Mouse (Mus musculus): ENCODE measurements around the gene Gm5678. TPM values are rescaled to one million over a fixed set of nuclear protein-coding genes. Genes with fewer than 3 reads are reported as not detected.

Gm5678 gene
- polyA plus RNA-seq, 1 experiment from 2014 or later = not detected

GRCm38 (mm10) chr16:93592711-93593110 lies 35.2 kb upstream of the Gm5678 start:
- peaks cover 24% of the 10 kb centered on the region for H3K36me3 ChIP-seq (ENCODE audit: insufficient read depth, low read length)
- no peaks in the 10 kb centered on the region for H3K9me3 ChIP-seq (ENCODE audit: low read length)
- 85% methylated on average over 3 of the region's 3 CpGs for WGBS
- no peak overlapping the region for H3K4me3 ChIP-seq (ENCODE audit: low read length)
- H3K4me1 ChIP-seq (ENCODE audit: insufficient read depth, low read length) = no peaks in the 10 kb centered on the region
- no peak for ATAC-seq (ENCODE audit: low FRiP score, low TSS enrichment)
- no peak overlapping the region for H3K27ac ChIP-seq (ENCODE audit: low read length)
- H3K27me3 ChIP-seq (ENCODE audit: insufficient read depth, low read length) = no peaks in the 10 kb centered on the region
- no peak overlapping the region for H3K9ac ChIP-seq (replicated peaks; ENCODE audit: low read length)
- H3K4me2 ChIP-seq (replicated peaks; ENCODE audit: low read depth, low read length) = no peak overlapping the region

DNA sequence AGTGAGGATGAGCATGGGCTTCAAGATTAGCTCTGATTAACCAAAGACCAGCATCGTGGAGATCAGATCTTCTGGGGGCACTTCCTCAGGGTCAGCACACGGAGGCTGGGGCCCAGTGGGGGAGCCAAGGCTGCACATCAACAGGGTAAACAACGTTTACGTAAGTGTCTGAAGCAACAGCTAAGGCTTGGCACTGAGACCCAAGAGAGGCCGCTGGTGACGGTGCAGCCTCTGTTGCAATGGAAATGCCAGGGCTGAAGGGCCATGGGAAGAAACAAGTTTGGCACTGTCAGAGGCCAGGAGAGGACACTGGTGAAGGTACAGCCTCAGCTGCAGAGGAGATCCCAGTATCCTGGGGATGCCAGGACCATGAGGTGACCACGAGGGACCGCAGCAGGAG lies 34.5 kb upstream of the Gm5678 start:
- H3K4me2 ChIP-seq (replicated peaks; ENCODE audit: low read depth, low read length) = no peak overlapping the region
- no peaks in the 10 kb centered on the region for H3K27me3 ChIP-seq (ENCODE audit: insufficient read depth, low read length)
- H3K27ac ChIP-seq (ENCODE audit: low read length) = no peak overlapping the region
- 92% methylated on average over 8 of the region's 8 CpGs for WGBS
- H3K9me3 ChIP-seq (ENCODE audit: low read length) = no peaks in the 10 kb centered on the region
- no peak overlapping the region for H3K9ac ChIP-seq (replicated peaks; ENCODE audit: low read length)
- no peak for ATAC-seq (ENCODE audit: low FRiP score, low TSS enrichment)
- no peaks in the 10 kb centered on the region for H3K4me1 ChIP-seq (ENCODE audit: insufficient read depth, low read length)
- no peak overlapping the region for H3K4me3 ChIP-seq (ENCODE audit: low read length)
- H3K36me3 ChIP-seq (ENCODE audit: insufficient read depth, low read length) = peaks cover 30% of the 10 kb centered on the region

DNA sequence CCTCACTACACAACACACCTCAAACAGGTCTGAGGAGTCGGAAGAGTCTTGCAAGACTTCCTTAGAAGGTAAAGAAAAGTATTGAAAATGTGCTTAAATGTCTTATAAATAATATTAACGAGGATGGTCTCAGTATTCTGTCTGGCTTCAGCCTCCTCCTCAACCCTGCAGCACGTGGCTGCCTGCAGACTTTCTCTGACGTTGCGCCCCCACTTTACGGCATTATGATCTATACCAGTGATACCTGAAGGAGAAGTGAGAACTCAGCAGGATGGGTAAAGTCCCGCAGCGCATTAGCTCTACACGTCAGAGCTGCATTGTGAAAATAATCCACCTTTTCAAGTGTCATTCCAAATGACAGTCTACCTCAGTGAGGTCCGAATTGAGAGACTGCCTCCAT lies 33.4 kb upstream of the Gm5678 start:
- H3K9ac ChIP-seq (replicated peaks; ENCODE audit: low read length) = no peak overlapping the region
- H3K4me2 ChIP-seq (replicated peaks; ENCODE audit: low read depth, low read length) = no peak overlapping the region
- H3K4me3 ChIP-seq (ENCODE audit: low read length) = no peak overlapping the region
- WGBS = 91% methylated on average over 10 of the region's 10 CpGs
- H3K27me3 ChIP-seq (ENCODE audit: insufficient read depth, low read length) = no peaks in the 10 kb centered on the region
- no peaks in the 10 kb centered on the region for H3K9me3 ChIP-seq (ENCODE audit: low read length)
- H3K27ac ChIP-seq (ENCODE audit: low read length) = no peak overlapping the region
- ATAC-seq (ENCODE audit: low FRiP score, low TSS enrichment) = no peak
- no peaks in the 10 kb centered on the region for H3K4me1 ChIP-seq (ENCODE audit: insufficient read depth, low read length)
- peaks cover 26% of the 10 kb centered on the region for H3K36me3 ChIP-seq (ENCODE audit: insufficient read depth, low read length)

DNA sequence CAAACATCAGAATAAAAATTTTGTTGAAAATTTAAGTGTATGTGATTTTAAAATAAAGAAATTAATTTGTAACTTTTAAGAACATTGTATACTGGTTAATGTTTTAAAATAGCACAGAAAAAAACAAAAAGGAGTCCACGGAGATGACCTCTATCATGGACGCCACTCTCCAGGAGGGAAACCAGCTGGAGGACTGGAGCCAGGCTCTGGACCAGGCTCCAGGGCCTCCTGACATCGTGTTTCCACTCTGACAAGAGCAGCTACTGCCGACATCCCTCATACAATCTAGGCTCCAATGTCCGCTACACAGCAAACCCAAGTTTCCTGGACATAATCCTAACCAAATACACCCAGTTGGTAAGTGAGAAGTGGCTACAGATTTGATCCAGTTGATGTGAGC lies 32.1 kb upstream of the Gm5678 start:
- peaks cover 20% of the 10 kb centered on the region for H3K36me3 ChIP-seq (ENCODE audit: insufficient read depth, low read length)
- 60% methylated on average over 5 of the region's 5 CpGs for WGBS
- ATAC-seq (ENCODE audit: low FRiP score, low TSS enrichment) = no peak
- no peak overlapping the region for H3K4me3 ChIP-seq (ENCODE audit: low read length)
- 0 out of 2 replicates have a peak overlapping the region, but pooled peaks have one; percentile 24 for H3K27ac ChIP-seq (ENCODE audit: low read length)
- H3K9ac ChIP-seq (replicated peaks; ENCODE audit: low read length) = no peak overlapping the region
- no peaks in the 10 kb centered on the region for H3K9me3 ChIP-seq (ENCODE audit: low read length)
- H3K27me3 ChIP-seq (ENCODE audit: insufficient read depth, low read length) = no peaks in the 10 kb centered on the region
- H3K4me2 ChIP-seq (replicated peaks; ENCODE audit: low read depth, low read length) = no peak overlapping the region
- no peaks in the 10 kb centered on the region for H3K4me1 ChIP-seq (ENCODE audit: insufficient read depth, low read length)

- peak; percentile 81 for ATAC-seq (ENCODE audit: low FRiP score, low TSS enrichment)
- Histone ChIP-seq H3K9ac (replicated peaks; ENCODE audit: low read length) (no peak overlapping the region), H3K27ac (ENCODE audit: low read length) (peak overlapping the region; percentile 57), H3K4me2 (replicated peaks; ENCODE audit: low read depth, low read length) (no peak overlapping the region), H3K4me1 (ENCODE audit: insufficient read depth, low read length) (no peaks in the 10 kb centered on the region), H3K27me3 (ENCODE audit: insufficient read depth, low read length) (no peaks in the 10 kb centered on the region), H3K9me3 (ENCODE audit: low read length) (no peaks in the 10 kb centered on the region), H3K36me3 (ENCODE audit: insufficient read depth, low read length) (peaks cover 15% of the 10 kb centered on the region), H3K4me3 (ENCODE audit: low read length) (no peak overlapping the region)
- WGBS = 75% methylated on average over 7 of the region's 7 CpGs
Observed at GRCm38 (mm10) chr16:93596807-93597206, 31.1 kb upstream of the Gm5678 start.

DNA sequence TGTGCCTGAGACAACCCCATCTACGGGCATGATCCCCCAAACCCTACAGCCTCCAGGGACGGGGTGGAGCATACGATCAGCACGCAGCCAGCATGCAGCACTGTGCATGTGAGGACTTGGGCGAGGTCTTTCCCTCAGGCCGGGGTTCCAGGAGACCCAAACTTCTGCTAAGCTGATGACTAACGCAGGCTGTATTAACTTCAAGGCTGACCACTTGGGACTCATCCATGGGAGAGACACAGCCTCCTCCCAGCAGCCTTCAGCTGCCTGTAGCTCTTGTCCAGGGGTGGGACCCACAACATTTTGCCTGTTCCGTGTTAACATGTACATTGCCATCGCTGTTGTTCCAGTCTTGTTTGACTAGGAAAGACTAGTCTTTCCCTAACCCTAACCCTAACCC lies 30.3 kb upstream of the Gm5678 start:
- no peak overlapping the region for H3K4me2 ChIP-seq (replicated peaks; ENCODE audit: low read depth, low read length)
- WGBS = 95% methylated on average over 9 of the region's 9 CpGs
- no peak overlapping the region for H3K4me3 ChIP-seq (ENCODE audit: low read length)
- no peaks in the 10 kb centered on the region for H3K27me3 ChIP-seq (ENCODE audit: insufficient read depth, low read length)
- ATAC-seq (ENCODE audit: low FRiP score, low TSS enrichment) = no peak
- no peaks in the 10 kb centered on the region for H3K4me1 ChIP-seq (ENCODE audit: insufficient read depth, low read length)
- peak overlapping the region; percentile 52; the same call in 1 of the 2 replicates for H3K27ac ChIP-seq (ENCODE audit: low read length)
- no peaks in the 10 kb centered on the region for H3K9me3 ChIP-seq (ENCODE audit: low read length)
- H3K36me3 ChIP-seq (ENCODE audit: insufficient read depth, low read length) = peaks cover 15% of the 10 kb centered on the region
- no peak overlapping the region for H3K9ac ChIP-seq (replicated peaks; ENCODE audit: low read length)

GRCm38 (mm10) chr16:93599461-93599860 lies 28.4 kb upstream of the Gm5678 start:
- Histone ChIP-seq H3K27ac (ENCODE audit: low read length) (no peak overlapping the region), H3K4me1 (ENCODE audit: insufficient read depth, low read length) (peaks cover 5% of the 10 kb centered on the region), H3K36me3 (ENCODE audit: insufficient read depth, low read length) (peaks cover 13% of the 10 kb centered on the region), H3K27me3 (ENCODE audit: insufficient read depth, low read length) (no peaks in the 10 kb centered on the region), H3K9ac (replicated peaks; ENCODE audit: low read length) (no peak overlapping the region), H3K4me3 (ENCODE audit: low read length) (no peak overlapping the region), H3K4me2 (replicated peaks; ENCODE audit: low read depth, low read length) (no peak overlapping the region), H3K9me3 (ENCODE audit: low read length) (no peaks in the 10 kb centered on the region)
- 81% methylated on average over 6 of the region's 6 CpGs for WGBS
- ATAC-seq (ENCODE audit: low FRiP score, low TSS enrichment) = no peak

DNA sequence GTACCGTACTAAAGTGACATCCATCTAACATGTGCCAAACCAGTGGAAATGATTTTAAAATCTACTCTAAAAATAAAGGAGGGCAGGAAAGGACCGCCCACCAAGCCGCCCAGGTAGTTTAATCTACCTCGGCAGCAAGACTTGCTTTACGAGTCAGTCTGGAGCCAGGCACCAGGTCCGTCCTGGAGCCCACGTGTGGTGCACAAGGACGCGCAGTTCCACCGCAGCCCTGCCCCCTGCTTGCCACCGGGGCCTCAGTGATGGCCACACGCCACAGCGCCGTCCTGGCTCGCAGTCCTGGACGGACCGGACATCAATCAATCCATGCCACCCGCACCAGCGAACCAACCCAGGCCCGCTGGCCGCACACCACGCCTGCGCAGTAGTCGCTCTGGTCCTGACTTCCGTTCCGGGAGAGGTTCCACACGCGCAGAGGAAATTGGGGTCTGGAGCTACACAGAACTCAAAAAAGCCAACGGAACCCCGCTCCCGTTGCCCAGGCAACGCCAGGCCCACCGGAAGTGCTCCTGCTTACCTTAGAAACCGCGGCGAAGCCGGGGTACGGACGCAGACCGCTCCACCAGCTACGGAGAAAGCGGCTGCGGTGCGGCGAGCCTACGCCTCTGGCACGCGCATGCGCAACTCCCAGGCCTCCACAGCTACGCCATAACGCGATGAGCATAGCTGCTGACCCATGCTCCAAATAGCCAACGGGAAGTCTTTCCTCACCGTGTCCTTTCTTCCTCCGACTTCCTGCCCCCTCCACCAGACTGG lies 24.3 kb upstream of the Gm5678 start, which contains the start of gene Setd4:
Gene Setd4 (minus strand): TSS at position 625 of the 774 bp plus-strand sequence.
- WGBS = 1% methylated on average over 55 of the region's 55 CpGs
- Histone ChIP-seq H3K4me3 (ENCODE audit: low read length) (peak within 1 kb of the TSS; percentile 72), H3K27me3 (ENCODE audit: insufficient read depth, low read length) (0 out of 2 replicates have a peak, but pooled peaks cover 2% of the 10 kb centered on the region), H3K4me1 (ENCODE audit: insufficient read depth, low read length) (peaks cover 10% of the 10 kb centered on the region), H3K9ac (replicated peaks; ENCODE audit: low read length) (peak within 1 kb of the TSS; percentile 87), H3K4me2 (replicated peaks; ENCODE audit: low read depth, low read length) (peak within 1 kb of the TSS; percentile 93), H3K27ac (ENCODE audit: low read length) (peak within 1 kb of the TSS; percentile 97), H3K36me3 (ENCODE audit: insufficient read depth, low read length) (no peaks in the 10 kb centered on the region), H3K9me3 (ENCODE audit: low read length) (no peaks in the 10 kb centered on the region)
- peak; percentile 94 for ATAC-seq (ENCODE audit: low FRiP score, low TSS enrichment)

- H3K4me3 ChIP-seq (ENCODE audit: low read length) = peak overlapping the region; percentile 72
- H3K27me3 ChIP-seq (ENCODE audit: insufficient read depth, low read length) = 0 out of 2 replicates have a peak, but pooled peaks cover 2% of the 10 kb centered on the region
- peak overlapping the region; percentile 93 for H3K4me2 ChIP-seq (replicated peaks; ENCODE audit: low read depth, low read length)
- 3% methylated on average over 16 of the region's 16 CpGs for WGBS
- H3K36me3 ChIP-seq (ENCODE audit: insufficient read depth, low read length) = no peaks in the 10 kb centered on the region
- peak overlapping the region; percentile 97 for H3K27ac ChIP-seq (ENCODE audit: low read length)
- H3K9me3 ChIP-seq (ENCODE audit: low read length) = no peaks in the 10 kb centered on the region
- peaks cover 16% of the 10 kb centered on the region for H3K4me1 ChIP-seq (ENCODE audit: insufficient read depth, low read length)
- peak overlapping the region; percentile 87 for H3K9ac ChIP-seq (replicated peaks; ENCODE audit: low read length)
- no peak for ATAC-seq (ENCODE audit: low FRiP score, low TSS enrichment)
Observed at GRCm38 (mm10) chr16:93604481-93604969, 23.4 kb upstream of the Gm5678 start.

DNA sequence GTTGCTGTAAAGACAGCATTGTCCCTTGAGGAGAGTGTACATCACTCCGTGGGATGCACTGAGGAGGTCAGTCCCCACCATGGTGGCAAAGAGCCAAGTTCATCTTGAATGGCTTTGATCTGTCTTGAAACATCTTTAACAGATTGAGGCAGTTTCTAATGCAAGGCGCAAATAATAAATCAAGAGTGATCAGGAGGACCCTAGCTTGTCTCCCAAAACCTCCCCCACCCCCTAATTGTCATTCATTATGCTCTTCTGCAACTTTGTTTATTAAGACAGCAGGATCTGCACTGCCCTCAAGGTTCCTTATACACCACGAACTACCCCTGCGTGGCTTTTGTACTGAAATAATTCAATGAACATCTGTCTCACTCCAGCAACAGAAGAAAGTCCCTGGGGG lies 22.3 kb upstream of the Gm5678 start, which contains the start of gene Cbr1:
Gene Cbr1 (plus strand): TSS at position 301 of the 400 bp plus-strand sequence.
- H3K27ac ChIP-seq (ENCODE audit: low read length) = no peak within 1 kb of the TSS
- H3K27me3 ChIP-seq (ENCODE audit: insufficient read depth, low read length) = 0 out of 2 replicates have a peak, but pooled peaks cover 2% of the 10 kb centered on the region
- H3K36me3 ChIP-seq (ENCODE audit: insufficient read depth, low read length) = peaks cover 5% of the 10 kb centered on the region; the same call in 1 of the 2 replicates
- no peak for ATAC-seq (ENCODE audit: low FRiP score, low TSS enrichment)
- peak within 1 kb of the TSS; percentile 87 for H3K9ac ChIP-seq (replicated peaks; ENCODE audit: low read length)
- 67% methylated on average over 4 of the region's 4 CpGs for WGBS
- peaks cover 16% of the 10 kb centered on the region for H3K4me1 ChIP-seq (ENCODE audit: insufficient read depth, low read length)
- peak within 1 kb of the TSS; percentile 72 for H3K4me3 ChIP-seq (ENCODE audit: low read length)
- H3K4me2 ChIP-seq (replicated peaks; ENCODE audit: low read depth, low read length) = peak within 1 kb of the TSS; percentile 93
- H3K9me3 ChIP-seq (ENCODE audit: low read length) = no peaks in the 10 kb centered on the region

Data from kidney, embryonic 16.5 days (tissue).